Mouse (Mus musculus): ENCODE results near the gene Stim2. TPM values are rescaled to one million over a fixed set of nuclear protein-coding genes. Genes with fewer than 3 reads are reported as not detected.

The Stim2 gene
- polyA plus RNA-seq, 1 experiment from 2014 or later: 16.9 TPM

DNA sequence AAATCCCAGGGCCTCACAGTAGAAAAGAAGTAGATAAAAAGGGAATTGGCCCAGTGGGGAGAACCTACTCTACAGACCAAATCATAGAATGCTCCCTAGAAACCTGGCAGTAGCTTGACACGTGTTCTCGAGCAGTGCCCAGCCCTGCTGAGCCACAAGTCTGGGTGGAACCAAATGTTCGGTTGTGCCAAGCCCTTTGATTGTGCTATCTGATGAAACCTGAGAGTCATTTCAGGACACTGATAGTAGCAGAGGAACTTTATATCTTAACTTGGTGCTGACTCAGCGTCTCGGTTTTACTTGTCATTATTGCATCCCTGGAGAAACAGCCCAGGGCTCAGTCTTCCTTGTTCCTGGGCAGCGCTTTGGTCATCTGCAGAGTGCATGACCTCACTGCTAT is 61.7 kb downstream of the Stim2 start:
- no peak overlapping the region for H3K4me2 ChIP-seq (ENCODE audit: low read depth, severe bottlenecking)
- WGBS: 93% methylated on average over 6 of the region's 6 CpGs
- no peaks in the 10 kb centered on the region for H3K4me1 ChIP-seq (ENCODE audit: control insufficient read depth, insufficient read depth, low read length)
- H3K4me3 ChIP-seq (ENCODE audit: low read depth, low read length): no peak overlapping the region
- no peak overlapping the region for H3K9ac ChIP-seq (ENCODE audit: low read length)
- no peak for ATAC-seq (ENCODE audit: insufficient number of reproducible peaks, low FRiP score, low TSS enrichment, low read depth)
- no peak overlapping the region for H3K27ac ChIP-seq (replicated peaks; ENCODE audit: low read depth, low read length)
- no peaks in the 10 kb centered on the region for H3K36me3 ChIP-seq (ENCODE audit: control insufficient read depth, insufficient read depth, low read length)
- no peaks in the 10 kb centered on the region for H3K27me3 ChIP-seq (ENCODE audit: control insufficient read depth, insufficient read depth, low read length)
- no peak for DNase-seq (ENCODE audit: low spot score)
- no peaks in the 10 kb centered on the region for H3K9me3 ChIP-seq (ENCODE audit: control insufficient read depth, low read length)

DNA sequence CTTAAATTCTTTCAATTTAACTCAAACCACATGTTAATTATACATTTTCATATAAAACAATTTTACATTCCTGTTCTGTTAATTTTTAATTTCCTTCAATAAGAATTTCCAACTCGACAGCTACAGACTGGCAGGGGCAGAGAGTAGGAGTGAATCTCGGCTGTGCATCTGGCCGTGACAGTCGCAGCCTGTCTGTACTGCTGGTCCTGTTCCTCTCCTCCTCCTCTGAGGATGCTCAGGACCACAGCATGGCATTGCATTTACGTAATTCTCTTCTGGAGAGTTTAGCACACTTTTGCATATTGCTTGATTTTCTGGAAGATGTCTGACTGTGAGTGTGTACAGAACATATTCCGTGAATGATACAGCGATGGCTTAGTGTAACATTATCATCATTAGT is 63.8 kb downstream of the Stim2 start:
- Histone ChIP-seq H3K27ac (replicated peaks; ENCODE audit: low read depth, low read length) (no peak overlapping the region), H3K36me3 (ENCODE audit: control insufficient read depth, insufficient read depth, low read length) (no peaks in the 10 kb centered on the region), H3K4me1 (ENCODE audit: control insufficient read depth, insufficient read depth, low read length) (no peaks in the 10 kb centered on the region), H3K4me2 (ENCODE audit: low read depth, severe bottlenecking) (no peak overlapping the region), H3K27me3 (ENCODE audit: control insufficient read depth, insufficient read depth, low read length) (no peaks in the 10 kb centered on the region), H3K9me3 (ENCODE audit: control insufficient read depth, low read length) (no peaks in the 10 kb centered on the region), H3K4me3 (ENCODE audit: low read depth, low read length) (no peak overlapping the region), H3K9ac (ENCODE audit: low read length) (no peak overlapping the region)
- WGBS: 89% methylated on average over 7 of the region's 7 CpGs
- DNase-seq (ENCODE audit: low spot score) (no peak), ATAC-seq (ENCODE audit: insufficient number of reproducible peaks, low FRiP score, low TSS enrichment, low read depth) (no peak)

DNA sequence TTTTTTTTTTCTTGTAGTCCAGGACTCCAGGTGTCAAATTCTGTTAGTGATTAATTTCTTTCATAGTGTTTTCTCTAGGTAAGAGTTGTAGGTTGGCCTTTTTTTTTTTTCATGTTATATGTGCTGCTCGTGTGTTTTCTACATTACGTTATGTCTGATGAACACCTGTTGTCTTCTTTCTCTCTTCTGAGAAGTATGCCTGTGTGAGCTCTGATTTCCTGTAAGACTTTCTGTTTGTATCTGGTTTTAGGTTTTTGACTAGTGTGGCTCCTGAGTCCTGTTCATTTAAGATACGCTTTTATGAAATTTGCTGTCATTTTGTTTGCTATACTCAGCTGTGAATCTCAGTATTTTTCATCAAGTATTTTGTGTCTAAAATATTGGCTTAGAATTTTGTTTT is 69.3 kb downstream of the Stim2 start:
- no peaks in the 10 kb centered on the region for H3K36me3 ChIP-seq (ENCODE audit: control insufficient read depth, insufficient read depth, low read length)
- no peak overlapping the region for H3K4me3 ChIP-seq (ENCODE audit: low read depth, low read length)
- DNase-seq (ENCODE audit: low spot score) (no peak), ATAC-seq (ENCODE audit: insufficient number of reproducible peaks, low FRiP score, low TSS enrichment, low read depth) (no peak)
- H3K9ac ChIP-seq (ENCODE audit: low read length): no peak overlapping the region
- no peak overlapping the region for H3K4me2 ChIP-seq (ENCODE audit: low read depth, severe bottlenecking)
- WGBS: 95% methylated on average over 3 of the region's 3 CpGs
- no peaks in the 10 kb centered on the region for H3K4me1 ChIP-seq (ENCODE audit: control insufficient read depth, insufficient read depth, low read length)
- H3K27me3 ChIP-seq (ENCODE audit: control insufficient read depth, insufficient read depth, low read length): no peaks in the 10 kb centered on the region
- H3K27ac ChIP-seq (replicated peaks; ENCODE audit: low read depth, low read length): no peak overlapping the region
- no peaks in the 10 kb centered on the region for H3K9me3 ChIP-seq (ENCODE audit: control insufficient read depth, low read length)

DNA sequence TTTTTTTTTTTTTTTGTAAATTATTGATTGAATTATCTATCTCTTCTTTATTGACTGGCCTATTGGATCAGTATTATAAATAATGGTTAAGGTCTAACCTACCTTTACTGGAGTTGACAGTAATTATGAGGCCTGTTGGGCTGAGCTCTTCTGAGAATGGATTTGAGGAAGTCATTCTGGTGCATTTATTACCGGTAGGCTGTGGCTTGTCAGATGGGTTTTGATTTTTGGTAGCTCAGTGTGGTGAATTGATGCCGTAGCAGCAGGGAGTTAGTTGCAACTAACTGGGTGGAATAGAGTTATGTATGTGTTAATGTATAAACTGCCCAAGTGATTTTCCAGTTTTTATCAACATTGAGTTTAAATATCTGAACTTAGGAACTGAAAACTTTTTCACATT is 72.2 kb downstream of the Stim2 start:
- Histone ChIP-seq H3K27me3 (ENCODE audit: control insufficient read depth, insufficient read depth, low read length) (no peaks in the 10 kb centered on the region), H3K9me3 (ENCODE audit: control insufficient read depth, low read length) (no peaks in the 10 kb centered on the region), H3K4me2 (ENCODE audit: low read depth, severe bottlenecking) (no peak overlapping the region), H3K4me3 (ENCODE audit: low read depth, low read length) (no peak overlapping the region), H3K4me1 (ENCODE audit: control insufficient read depth, insufficient read depth, low read length) (no peaks in the 10 kb centered on the region), H3K9ac (ENCODE audit: low read length) (no peak overlapping the region), H3K27ac (replicated peaks; ENCODE audit: low read depth, low read length) (no peak overlapping the region), H3K36me3 (ENCODE audit: control insufficient read depth, insufficient read depth, low read length) (no peaks in the 10 kb centered on the region)
- ATAC-seq (ENCODE audit: insufficient number of reproducible peaks, low FRiP score, low TSS enrichment, low read depth) (no peak), DNase-seq (ENCODE audit: low spot score) (no peak)
- WGBS: 84% methylated on average over 2 of the region's 2 CpGs

DNA sequence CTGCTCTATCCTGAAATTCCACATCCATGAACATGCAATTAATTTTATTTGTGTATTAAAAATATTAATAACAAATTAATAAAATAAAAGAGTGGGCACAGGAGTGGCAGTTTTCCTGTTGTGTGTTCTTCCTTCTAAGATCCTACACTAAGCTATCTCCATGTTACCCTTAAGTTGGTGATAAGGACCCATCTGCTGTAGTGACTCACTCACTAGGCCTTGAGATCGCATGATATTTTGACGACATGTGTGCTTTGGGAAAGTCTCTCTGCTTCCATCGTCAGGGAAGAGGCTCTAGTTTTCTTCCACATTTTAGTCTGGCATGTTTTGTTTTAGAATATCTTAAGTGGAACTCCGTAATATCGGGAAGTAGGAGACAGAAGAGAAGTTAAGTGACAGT is 73.0 kb downstream of the Stim2 start:
- Histone ChIP-seq H3K4me3 (ENCODE audit: low read depth, low read length) (no peak overlapping the region), H3K27me3 (ENCODE audit: control insufficient read depth, insufficient read depth, low read length) (no peaks in the 10 kb centered on the region), H3K27ac (replicated peaks; ENCODE audit: low read depth, low read length) (no peak overlapping the region), H3K9me3 (ENCODE audit: control insufficient read depth, low read length) (no peaks in the 10 kb centered on the region), H3K36me3 (ENCODE audit: control insufficient read depth, insufficient read depth, low read length) (no peaks in the 10 kb centered on the region), H3K9ac (ENCODE audit: low read length) (no peak overlapping the region), H3K4me2 (ENCODE audit: low read depth, severe bottlenecking) (no peak overlapping the region), H3K4me1 (ENCODE audit: control insufficient read depth, insufficient read depth, low read length) (no peaks in the 10 kb centered on the region)
- 95% methylated on average over 5 of the region's 5 CpGs for WGBS
- ATAC-seq (ENCODE audit: insufficient number of reproducible peaks, low FRiP score, low TSS enrichment, low read depth) (no peak), DNase-seq (ENCODE audit: low spot score) (no peak)

DNA sequence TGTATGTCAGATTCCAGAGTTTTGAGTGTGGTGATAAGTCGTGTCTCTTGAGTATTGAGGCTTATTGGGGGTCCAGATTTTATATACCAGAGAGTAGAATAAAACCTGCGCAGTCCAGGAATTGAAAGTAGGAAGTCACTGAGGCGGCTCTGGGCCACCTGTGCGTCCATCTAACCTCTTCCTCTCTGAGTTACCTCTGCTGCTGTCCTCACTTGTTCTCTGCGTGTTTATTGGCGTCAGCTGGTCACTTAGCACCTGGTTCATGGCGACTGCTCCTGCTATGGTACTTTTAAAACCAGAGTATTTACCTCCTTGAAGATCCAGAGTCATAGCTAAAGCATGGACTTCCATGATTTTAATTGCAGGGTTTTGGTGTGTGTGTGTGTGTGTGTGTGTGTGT is 73.4 kb downstream of the Stim2 start:
- DNase-seq (ENCODE audit: low spot score): no peak
- no peak for ATAC-seq (ENCODE audit: insufficient number of reproducible peaks, low FRiP score, low TSS enrichment, low read depth)
- no peaks in the 10 kb centered on the region for H3K27me3 ChIP-seq (ENCODE audit: control insufficient read depth, insufficient read depth, low read length)
- H3K4me1 ChIP-seq (ENCODE audit: control insufficient read depth, insufficient read depth, low read length): no peaks in the 10 kb centered on the region
- H3K9me3 ChIP-seq (ENCODE audit: control insufficient read depth, low read length): no peaks in the 10 kb centered on the region
- no peaks in the 10 kb centered on the region for H3K36me3 ChIP-seq (ENCODE audit: control insufficient read depth, insufficient read depth, low read length)
- no peak overlapping the region for H3K9ac ChIP-seq (ENCODE audit: low read length)
- no peak overlapping the region for H3K4me3 ChIP-seq (ENCODE audit: low read depth, low read length)
- WGBS: 71% methylated on average over 7 of the region's 7 CpGs
- H3K4me2 ChIP-seq (ENCODE audit: low read depth, severe bottlenecking): no peak overlapping the region
- H3K27ac ChIP-seq (replicated peaks; ENCODE audit: low read depth, low read length): no peak overlapping the region

DNA sequence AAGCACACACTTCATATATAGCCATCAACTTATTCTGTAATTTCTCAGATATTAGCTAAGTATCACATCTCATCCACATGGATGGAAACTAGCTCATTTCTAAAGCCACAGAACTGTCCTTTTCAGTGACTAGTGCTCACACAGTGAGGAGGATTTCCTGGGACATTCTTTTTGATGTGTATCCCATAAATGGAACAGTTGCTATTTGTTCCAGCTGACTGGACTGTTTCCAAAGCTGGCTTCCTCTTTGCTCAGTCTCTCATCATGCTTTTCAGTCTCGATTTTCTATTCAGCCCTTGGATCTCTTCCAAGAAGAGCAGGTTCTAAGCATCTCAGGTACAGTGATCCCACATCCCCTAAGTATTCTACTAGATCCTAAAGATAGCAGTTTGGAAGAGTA is 75.0 kb downstream of the Stim2 start:
- no peak overlapping the region for H3K27ac ChIP-seq (replicated peaks; ENCODE audit: low read depth, low read length)
- no peaks in the 10 kb centered on the region for H3K36me3 ChIP-seq (ENCODE audit: control insufficient read depth, insufficient read depth, low read length)
- ATAC-seq (ENCODE audit: insufficient number of reproducible peaks, low FRiP score, low TSS enrichment, low read depth) (no peak), DNase-seq (ENCODE audit: low spot score) (no peak)
- no peak overlapping the region for H3K4me3 ChIP-seq (ENCODE audit: low read depth, low read length)
- no peak overlapping the region for H3K4me2 ChIP-seq (ENCODE audit: low read depth, severe bottlenecking)
- no peaks in the 10 kb centered on the region for H3K27me3 ChIP-seq (ENCODE audit: control insufficient read depth, insufficient read depth, low read length)
- H3K4me1 ChIP-seq (ENCODE audit: control insufficient read depth, insufficient read depth, low read length): no peaks in the 10 kb centered on the region
- WGBS: 77% methylated on average over 1 of the region's 1 CpGs
- H3K9ac ChIP-seq (ENCODE audit: low read length): no peak overlapping the region
- no peaks in the 10 kb centered on the region for H3K9me3 ChIP-seq (ENCODE audit: control insufficient read depth, low read length)

DNA sequence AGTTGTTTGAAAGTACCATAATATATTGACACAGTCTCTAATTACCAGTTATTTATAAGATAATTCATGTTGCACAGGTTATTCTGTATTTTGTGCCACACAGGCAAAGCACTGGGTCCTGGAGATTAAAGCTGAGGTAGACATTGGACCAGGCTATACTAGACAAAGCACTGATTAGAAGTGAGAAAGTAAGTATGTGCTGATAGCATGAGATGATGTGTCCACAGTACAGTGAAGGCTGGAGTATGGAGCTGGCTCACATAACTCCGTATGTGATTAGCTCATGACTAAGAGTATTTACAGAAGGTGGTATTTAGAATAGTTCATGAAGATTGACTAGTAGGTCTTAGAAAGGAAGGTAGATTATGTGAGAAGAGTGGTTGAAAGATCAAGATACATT is 81.7 kb downstream of the Stim2 start:
- DNase-seq (ENCODE audit: low spot score) (no peak), ATAC-seq (ENCODE audit: insufficient number of reproducible peaks, low FRiP score, low TSS enrichment, low read depth) (no peak)
- Histone ChIP-seq H3K9me3 (ENCODE audit: control insufficient read depth, low read length) (no peaks in the 10 kb centered on the region), H3K27me3 (ENCODE audit: control insufficient read depth, insufficient read depth, low read length) (no peaks in the 10 kb centered on the region), H3K36me3 (ENCODE audit: control insufficient read depth, insufficient read depth, low read length) (no peaks in the 10 kb centered on the region), H3K9ac (ENCODE audit: low read length) (no peak overlapping the region), H3K4me3 (ENCODE audit: low read depth, low read length) (no peak overlapping the region), H3K27ac (replicated peaks; ENCODE audit: low read depth, low read length) (no peak overlapping the region), H3K4me2 (ENCODE audit: low read depth, severe bottlenecking) (no peak overlapping the region), H3K4me1 (ENCODE audit: control insufficient read depth, insufficient read depth, low read length) (no peaks in the 10 kb centered on the region)
- WGBS: 91% methylated on average over 1 of the region's 1 CpGs

DNA sequence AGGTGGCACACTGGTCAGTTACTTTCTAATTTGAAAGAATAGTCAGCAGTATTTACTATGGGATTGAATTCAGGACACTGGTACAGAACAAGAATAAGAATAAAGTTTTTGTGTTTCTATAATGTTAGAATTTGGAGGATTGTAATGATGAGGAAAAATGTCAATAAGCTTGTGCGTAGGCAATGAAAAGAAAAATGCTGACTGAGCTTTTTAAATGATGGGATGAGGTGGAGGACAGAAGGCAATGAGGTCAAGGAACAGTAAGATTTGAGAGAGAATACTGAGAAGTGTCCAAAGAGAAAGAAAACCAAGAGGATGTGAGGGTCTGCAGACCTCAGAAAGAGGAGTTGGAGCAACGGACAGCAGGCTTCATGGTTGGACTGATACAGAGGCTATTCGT is 89.6 kb downstream of the Stim2 start:
- DNase-seq (ENCODE audit: low spot score) (no peak), ATAC-seq (ENCODE audit: insufficient number of reproducible peaks, low FRiP score, low TSS enrichment, low read depth) (no peak)
- Histone ChIP-seq H3K27ac (replicated peaks; ENCODE audit: low read depth, low read length) (no peak overlapping the region), H3K4me3 (ENCODE audit: low read depth, low read length) (no peak overlapping the region), H3K9me3 (ENCODE audit: control insufficient read depth, low read length) (no peaks in the 10 kb centered on the region), H3K4me2 (ENCODE audit: low read depth, severe bottlenecking) (no peak overlapping the region), H3K36me3 (ENCODE audit: control insufficient read depth, insufficient read depth, low read length) (no peaks in the 10 kb centered on the region), H3K27me3 (ENCODE audit: control insufficient read depth, insufficient read depth, low read length) (no peaks in the 10 kb centered on the region), H3K4me1 (ENCODE audit: control insufficient read depth, insufficient read depth, low read length) (no peaks in the 10 kb centered on the region), H3K9ac (ENCODE audit: low read length) (no peak overlapping the region)
- 92% methylated on average over 3 of the region's 3 CpGs for WGBS

Data from limb, embryonic 11.5 days (tissue).